Mouse (Mus musculus): ENCODE results near the gene Ssr2.

The Ssr2 gene

GRCm38 (mm10) chr3:88622113-88622940, 46.7 kb downstream of the Ssr2 start:
- DNase-seq (ENCODE audit: low read depth in 2 of 2, low spot score in 2 of 2): peak in 1 of 2 experiments; percentile 23

GRCm38 (mm10) chr3:88622941-88623345, 47.3 kb downstream of the Ssr2 start:
- peak in 1 of 2 experiments; percentile 11 for DNase-seq (ENCODE audit: low read depth in 2 of 2, low spot score in 2 of 2)

- no peak for DNase-seq (ENCODE audit: low read depth in 2 of 2, low spot score in 2 of 2)
These were observed 47.9 kb downstream of the Ssr2 start for GRCm38 (mm10) chr3:88623346-88624135.

GRCm38 (mm10) chr3:88624324-88624723, 48.6 kb downstream of the Ssr2 start:
- no peak for DNase-seq (ENCODE audit: low read depth in 2 of 2, low spot score in 2 of 2)

GRCm38 (mm10) chr3:88624951-88625350, 49.3 kb downstream of the Ssr2 start:
- DNase-seq (ENCODE audit: low read depth in 2 of 2, low spot score in 2 of 2): no peak

- no peak for DNase-seq (ENCODE audit: low read depth in 2 of 2, low spot score in 2 of 2)
These were observed 49.9 kb downstream of the Ssr2 start for GRCm38 (mm10) chr3:88625531-88625930.

GRCm38 (mm10) chr3:88626316-88626715, 50.6 kb downstream of the Ssr2 start:
- DNase-seq (ENCODE audit: low read depth in 2 of 2, low spot score in 2 of 2): no peak

GRCm38 (mm10) chr3:88627114-88627513, 51.4 kb downstream of the Ssr2 start:
- no peak for DNase-seq (ENCODE audit: low read depth in 2 of 2, low spot score in 2 of 2)

- no peak for DNase-seq (ENCODE audit: low read depth in 2 of 2, low spot score in 2 of 2)
These were observed 51.9 kb downstream of the Ssr2 start for GRCm38 (mm10) chr3:88627535-88627934.

GRCm38 (mm10) chr3:88628766-88629165, 53.1 kb downstream of the Ssr2 start:
- DNase-seq (ENCODE audit: low read depth in 2 of 2, low spot score in 2 of 2): no peak

GRCm38 (mm10) chr3:88629244-88629643, 53.6 kb downstream of the Ssr2 start:
- no peak for DNase-seq (ENCODE audit: low read depth in 2 of 2, low spot score in 2 of 2)

GRCm38 (mm10) chr3:88630018-88630417, 54.3 kb downstream of the Ssr2 start:
- no peak for DNase-seq (ENCODE audit: low read depth in 2 of 2, low spot score in 2 of 2)

GRCm38 (mm10) chr3:88630849-88631341, 55.2 kb downstream of the Ssr2 start:
- DNase-seq (ENCODE audit: low read depth in 2 of 2, low spot score in 2 of 2): no peak

GRCm38 (mm10) chr3:88631921-88632587, 56.4 kb downstream of the Ssr2 start:
- DNase-seq (ENCODE audit: low read depth in 2 of 2, low spot score in 2 of 2): no peak

GRCm38 (mm10) chr3:88633056-88633455, 57.4 kb downstream of the Ssr2 start:
- no peak for DNase-seq (ENCODE audit: low read depth in 2 of 2, low spot score in 2 of 2)

GRCm38 (mm10) chr3:88635506-88636275, 60.0 kb downstream of the Ssr2 start:
- DNase-seq (ENCODE audit: low read depth in 2 of 2, low spot score in 2 of 2): no peak

- DNase-seq (ENCODE audit: low read depth in 2 of 2, low spot score in 2 of 2): no peak
These were observed 60.9 kb downstream of the Ssr2 start for GRCm38 (mm10) chr3:88636555-88636986.

GRCm38 (mm10) chr3:88637134-88637533, 61.5 kb downstream of the Ssr2 start:
- no peak for DNase-seq (ENCODE audit: low read depth in 2 of 2, low spot score in 2 of 2)
